Mouse (Mus musculus) lung, postnatal 14 days (tissue): ENCODE data around the gene Zfp619.
"Not testable (repeated sequence)": the region's sequence is repeated elsewhere in the genome, so short reads cannot be mapped to it uniquely, and the experiment has no call there.

Experiments used
- DNase-seq: peaks from one replicate; pipeline ENCODE4 v3.0.0; 2021

Zfp619 gene

GRCm38 (mm10) chr7:39517616-39518177 is at the start of gene Zfp619:
TSS of gene Zfp619 (plus strand) at chr7:39517766.
- peak; percentile 94 for DNase-seq

- no peak for DNase-seq
Measured at GRCm38 (mm10) chr7:39479013-39479412, 38.6 kb upstream of the Zfp619 start.

GRCm38 (mm10) chr7:39484384-39484783 is 33.2 kb upstream of the Zfp619 start:
- no peak for DNase-seq

- DNase-seq = no peak
Measured at GRCm38 (mm10) chr7:39487159-39487853, 30.3 kb upstream of the Zfp619 start.

GRCm38 (mm10) chr7:39487854-39488205 is 29.7 kb upstream of the Zfp619 start:
- DNase-seq = no peak

- DNase-seq = no peak
Measured at GRCm38 (mm10) chr7:39494646-39495045, 22.9 kb upstream of the Zfp619 start.

GRCm38 (mm10) chr7:39504100-39504499 is 13.5 kb upstream of the Zfp619 start:
- DNase-seq = no peak

GRCm38 (mm10) chr7:39518362-39518761 is 796 bp downstream of the Zfp619 start:
- DNase-seq = peak; percentile 17

- no peak for DNase-seq
Measured at GRCm38 (mm10) chr7:39523703-39524424, 6.3 kb downstream of the Zfp619 start.

- DNase-seq = no peak
Measured at GRCm38 (mm10) chr7:39543151-39543550, 25.6 kb downstream of the Zfp619 start.

- peak; percentile 82 for DNase-seq
Measured at GRCm38 (mm10) chr7:39544242-39545111, 26.9 kb downstream of the Zfp619 start.

- DNase-seq = peak; percentile 8
Measured at GRCm38 (mm10) chr7:39545134-39545533, 27.6 kb downstream of the Zfp619 start.

- DNase-seq = peak; percentile 77
Measured at GRCm38 (mm10) chr7:39549336-39549735, 31.8 kb downstream of the Zfp619 start.

GRCm38 (mm10) chr7:39551976-39552891 is 34.7 kb downstream of the Zfp619 start:
- DNase-seq = peak; percentile 94

- no peak for DNase-seq
Measured at GRCm38 (mm10) chr7:39552993-39553392, 35.4 kb downstream of the Zfp619 start.

GRCm38 (mm10) chr7:39553871-39554270 is 36.3 kb downstream of the Zfp619 start:
- no peak for DNase-seq

- no peak for DNase-seq
Measured at GRCm38 (mm10) chr7:39580066-39580465, 62.5 kb downstream of the Zfp619 start.

GRCm38 (mm10) chr7:39580601-39581000 is 63.0 kb downstream of the Zfp619 start:
- no peak for DNase-seq

- not testable (repeated sequence) for DNase-seq
Measured at GRCm38 (mm10) chr7:39586834-39587233, 69.3 kb downstream of the Zfp619 start.

GRCm38 (mm10) chr7:39588037-39588436 is 70.5 kb downstream of the Zfp619 start:
- DNase-seq = no peak

- DNase-seq = peak; percentile 16
Measured at GRCm38 (mm10) chr7:39588471-39589041, 71.0 kb downstream of the Zfp619 start.

- DNase-seq = not testable (repeated sequence)
Measured at GRCm38 (mm10) chr7:39589044-39589443, 71.5 kb downstream of the Zfp619 start.
